Mouse (Mus musculus) kidney, adult 11 months (tissue): ENCODE measurements around the gene Ptp4a2.

Source experiments
- DNase-seq: peaks from one replicate; pipeline ENCODE4 v3.0.0; 2022

The Ptp4a2 gene

DNA sequence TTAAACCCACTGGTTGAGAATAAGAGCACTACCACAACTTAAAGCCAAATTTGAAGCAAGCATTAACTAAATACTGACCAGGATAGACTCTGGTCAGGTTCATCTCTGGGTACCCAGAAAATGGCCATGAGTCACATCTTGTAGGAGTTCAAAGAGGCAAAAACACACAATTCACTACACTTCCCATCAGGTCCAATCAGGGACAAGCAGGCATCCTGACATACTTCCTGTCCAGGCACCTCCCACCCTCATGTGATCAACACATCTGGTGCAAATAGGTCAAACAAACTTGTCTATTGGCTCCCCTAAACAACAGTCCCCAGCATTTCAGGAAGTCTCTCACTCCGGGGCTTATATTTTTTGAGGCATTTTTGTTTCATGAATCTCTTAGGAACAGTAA is 7.7 kb upstream of the Ptp4a2 start:
- DNase-seq, result no peak

DNA sequence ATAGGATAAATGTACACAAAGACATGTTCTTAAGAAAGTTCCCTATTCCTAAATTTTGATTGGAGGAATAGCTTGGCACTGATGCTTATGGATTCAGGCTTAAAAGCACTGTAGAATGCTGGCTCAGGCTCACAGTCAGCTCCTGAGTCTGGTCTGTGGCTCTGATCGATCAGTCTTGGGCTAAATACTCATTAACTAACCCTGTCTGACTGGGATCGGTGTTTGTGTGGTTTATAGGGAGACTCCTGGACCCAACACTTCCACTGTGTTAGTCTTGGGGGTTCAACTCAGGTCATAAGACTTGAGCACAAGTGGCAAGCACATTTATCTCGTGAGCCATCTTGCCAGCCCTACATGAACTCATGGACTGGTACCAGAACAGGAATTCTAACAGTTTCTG is 6.0 kb upstream of the Ptp4a2 start:
- no peak for DNase-seq

DNA sequence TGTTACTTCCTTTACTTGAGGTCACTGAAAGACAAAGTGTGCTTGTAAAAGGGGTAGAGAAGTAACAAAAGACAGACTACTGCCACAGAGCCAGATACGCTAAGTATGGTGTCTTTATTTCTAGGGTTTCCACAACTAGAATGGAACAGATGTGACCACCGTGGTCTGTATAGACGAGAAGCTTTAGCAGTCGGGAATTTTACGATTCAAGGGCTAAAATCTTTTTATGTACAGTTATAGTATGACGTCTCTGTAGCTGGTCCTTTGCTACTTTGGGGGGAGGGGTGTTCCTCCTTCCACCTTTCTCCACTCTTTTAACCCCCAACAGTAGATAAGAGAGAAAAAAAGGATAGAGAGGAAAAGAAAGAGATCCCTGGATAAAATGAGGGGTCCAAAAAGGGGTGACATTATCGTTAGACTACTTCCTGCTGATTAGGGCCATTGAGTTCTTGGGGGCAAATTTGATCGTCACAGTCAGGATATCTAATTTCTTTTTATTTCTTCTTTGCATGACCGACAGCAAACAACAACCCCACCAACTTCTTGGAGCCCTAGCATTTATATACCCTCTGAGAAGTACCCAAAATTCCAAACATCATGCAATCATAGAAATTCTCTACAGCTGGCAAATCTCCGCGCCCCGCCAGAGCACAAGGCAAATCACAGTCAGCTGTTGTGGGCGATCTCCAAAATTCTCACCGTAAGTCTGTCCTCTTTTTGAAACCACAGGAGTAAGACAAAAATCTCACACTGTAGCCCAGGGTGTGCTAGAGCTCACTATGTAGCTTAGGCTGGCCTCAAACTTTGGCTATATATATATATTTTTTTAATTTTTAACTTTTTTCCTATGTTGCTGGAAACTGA is 818 bp downstream of the Ptp4a2 start:
- no peak for DNase-seq

DNA sequence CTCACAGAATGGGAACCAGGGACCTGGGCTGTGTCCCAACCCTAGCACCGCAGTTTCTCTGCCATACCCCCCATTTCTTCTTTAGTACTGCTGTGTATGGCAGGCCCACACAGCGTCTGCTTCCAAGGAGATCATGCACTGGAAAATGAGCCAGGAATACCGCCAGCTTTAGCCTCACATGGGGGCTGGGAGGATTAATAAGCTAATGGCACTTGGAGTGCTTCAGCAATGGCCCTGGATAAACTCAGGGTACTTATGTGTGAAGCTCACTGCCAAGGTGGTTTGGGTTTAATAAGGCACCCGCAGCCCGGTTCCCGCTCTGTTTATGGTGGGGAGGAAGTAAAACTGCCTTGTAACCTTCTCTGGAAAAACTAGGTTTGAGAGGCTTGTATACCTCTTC is 6.6 kb downstream of the Ptp4a2 start:
- no peak for DNase-seq

DNA sequence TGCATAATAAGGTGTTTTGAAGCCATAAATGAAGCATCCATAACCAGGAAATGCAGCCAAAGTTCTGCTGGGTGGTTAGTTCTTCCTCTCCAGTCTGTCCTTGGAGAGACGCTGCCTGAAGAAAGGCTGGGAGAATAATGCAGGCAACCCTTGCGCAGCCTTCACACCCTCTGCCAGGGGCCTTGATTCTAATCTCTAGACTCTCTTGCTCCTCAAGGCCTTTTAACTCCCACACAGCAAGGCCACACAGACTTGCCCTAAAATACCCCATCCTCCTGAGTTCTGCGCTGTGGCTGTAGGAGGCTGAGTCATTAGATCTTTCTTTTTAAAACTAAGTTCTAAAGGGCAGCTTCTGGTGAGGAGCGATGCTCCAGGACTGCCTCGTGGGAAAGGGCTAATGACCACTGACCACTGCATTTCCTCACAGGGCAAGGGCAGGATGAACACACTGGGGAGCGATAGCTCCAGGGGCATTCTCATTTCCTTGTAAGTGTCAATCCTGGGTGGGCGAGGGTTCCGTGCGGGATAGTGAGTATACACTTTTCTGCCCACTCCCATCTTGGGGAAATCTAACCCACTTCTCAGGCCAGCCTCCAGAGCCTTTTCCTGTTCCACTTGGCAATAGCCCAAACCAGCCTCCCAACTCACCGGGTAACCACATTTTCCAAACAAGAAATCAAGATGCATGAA is 7.6 kb downstream of the Ptp4a2 start:
- peak; percentile 29 for DNase-seq

DNA sequence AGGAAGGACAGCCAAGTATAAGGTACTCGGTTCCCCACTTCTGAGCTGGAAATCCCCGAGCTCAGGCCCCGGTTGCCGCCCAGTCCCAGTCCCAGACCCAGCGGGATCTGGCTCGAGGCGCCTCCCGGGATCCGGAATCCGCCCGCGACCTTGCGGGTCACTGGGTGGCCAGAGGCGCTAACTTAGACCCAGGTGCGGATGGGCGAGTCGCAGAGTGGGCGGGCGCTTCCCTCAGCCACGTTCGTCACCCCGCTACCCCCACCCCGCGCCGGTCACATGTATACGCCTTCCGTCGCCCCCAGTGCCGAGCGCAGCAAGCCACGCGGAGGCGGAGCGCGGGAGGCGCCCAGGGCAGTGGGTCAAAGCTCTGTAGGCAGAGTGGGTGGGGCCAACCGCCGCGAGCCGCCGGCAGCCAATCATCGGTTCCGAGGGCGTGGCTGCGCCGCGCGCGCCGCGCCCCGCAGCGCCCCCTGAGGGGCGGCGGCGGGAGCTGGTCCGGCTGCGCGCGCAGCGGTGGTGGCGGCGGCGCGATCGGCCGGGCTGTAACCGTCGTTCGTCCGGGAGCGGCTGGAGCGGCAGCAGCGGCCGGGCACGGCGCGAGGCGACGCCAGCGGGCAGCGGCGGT is 8.8 kb downstream of the Ptp4a2 start:
- DNase-seq, result peak; percentile 98

DNA sequence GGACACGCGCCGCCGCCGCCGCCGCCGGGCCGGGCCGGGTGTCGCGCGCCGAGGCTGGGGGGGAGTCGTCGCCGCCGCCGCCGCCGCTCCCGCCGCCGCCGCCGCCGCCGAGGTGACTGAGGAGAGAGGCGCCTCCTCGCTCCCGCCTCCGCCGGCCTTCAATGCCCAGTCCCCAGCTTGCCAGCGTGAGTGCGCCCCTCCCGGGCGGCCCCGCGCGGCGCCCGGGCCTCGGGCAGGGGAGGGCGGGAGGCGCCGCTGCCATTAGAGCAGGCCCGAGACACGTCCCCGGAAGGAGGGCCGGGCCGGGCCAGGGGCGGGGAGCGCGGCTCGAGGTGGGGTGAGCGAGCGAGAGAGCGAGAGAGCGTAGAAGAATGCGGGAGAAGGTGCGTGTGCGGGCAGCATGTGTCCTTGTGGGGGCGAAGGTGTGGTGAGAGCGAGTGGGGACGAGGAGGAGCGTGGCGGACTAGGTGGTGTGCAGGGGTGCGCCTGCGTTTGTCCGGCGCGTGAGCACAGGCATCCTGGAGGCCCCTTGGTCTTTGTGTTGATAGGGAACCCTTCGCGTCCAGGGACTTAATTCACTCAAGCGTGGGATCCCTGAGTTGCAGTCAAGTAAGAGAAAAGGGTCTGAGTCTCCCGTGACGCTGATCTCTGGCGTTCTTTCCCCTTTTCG is 9.5 kb downstream of the Ptp4a2 start:
- peak; percentile 78 for DNase-seq

DNA sequence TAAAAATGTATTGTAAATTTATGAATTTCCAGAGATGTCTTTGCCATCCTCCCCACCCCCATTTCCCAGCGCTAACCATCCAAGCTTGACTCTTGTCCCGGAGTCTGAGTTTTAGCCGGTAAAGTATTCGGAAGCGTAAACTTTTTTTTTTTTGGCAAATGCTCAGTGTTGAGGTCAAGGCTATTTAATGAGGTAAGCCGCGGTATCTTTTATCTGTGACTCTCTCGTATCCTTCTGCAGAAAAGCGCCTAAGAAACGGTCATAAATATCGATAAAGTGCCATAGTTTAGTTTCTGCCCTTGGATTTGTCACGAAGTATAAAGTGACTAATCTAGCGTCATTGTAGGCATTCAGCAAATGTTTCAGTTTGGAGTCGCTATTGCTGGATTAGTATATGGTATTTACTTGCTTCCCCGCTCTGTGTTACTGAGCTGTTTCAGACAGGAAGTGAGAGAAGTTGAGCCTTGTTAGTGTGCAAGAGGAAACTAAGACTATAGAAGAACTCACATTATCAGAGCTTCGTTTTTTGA is 10.1 kb downstream of the Ptp4a2 start:
- DNase-seq, result no peak

DNA sequence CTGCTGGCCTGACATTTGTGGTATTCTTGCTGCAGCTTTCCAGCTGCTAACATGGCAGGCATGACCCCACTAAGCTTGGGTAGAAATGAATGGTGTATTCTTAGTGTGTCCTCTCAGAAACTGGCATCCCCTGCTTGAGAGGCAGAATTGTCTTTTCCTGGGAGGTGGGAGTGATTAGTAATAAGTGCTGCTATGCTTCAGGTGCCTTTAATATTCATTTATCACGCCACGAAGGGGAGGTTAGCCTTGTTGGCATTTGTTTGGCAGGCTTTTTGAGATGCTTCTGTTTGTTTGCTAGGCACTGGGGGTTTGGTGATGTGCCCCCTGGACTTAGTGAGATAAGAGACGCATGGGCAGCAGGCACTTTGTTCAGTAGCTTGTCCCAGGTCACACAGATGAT is 11.3 kb downstream of the Ptp4a2 start:
- no peak for DNase-seq

DNA sequence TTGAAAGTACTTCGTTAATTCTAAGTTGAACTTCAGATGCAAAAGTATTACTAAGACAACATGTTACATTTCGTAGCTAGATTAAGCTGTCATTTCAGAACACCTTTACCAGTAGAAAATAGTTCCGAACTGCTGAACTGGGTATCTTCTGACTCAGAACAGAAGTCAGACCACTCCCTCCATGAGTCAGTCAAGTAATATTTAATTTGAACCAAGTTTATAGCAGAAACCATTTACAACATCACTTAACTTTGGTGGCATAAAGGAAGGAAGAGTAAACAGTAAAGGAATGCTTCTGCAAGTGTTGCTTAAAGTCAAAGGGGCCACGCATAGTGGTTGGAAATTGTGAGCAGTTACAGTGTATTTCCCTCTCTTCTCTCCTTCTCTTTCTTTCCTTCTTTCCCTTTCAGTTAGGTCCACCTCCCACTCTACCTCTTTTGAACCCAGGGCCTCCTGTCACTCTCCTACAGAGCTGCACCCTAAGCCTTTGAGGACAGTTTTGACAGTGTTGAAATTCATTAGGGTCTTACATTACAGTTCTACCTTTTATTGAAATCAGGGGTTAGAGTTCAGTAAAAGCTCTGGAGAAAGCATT is 12.3 kb downstream of the Ptp4a2 start:
- no peak for DNase-seq

DNA sequence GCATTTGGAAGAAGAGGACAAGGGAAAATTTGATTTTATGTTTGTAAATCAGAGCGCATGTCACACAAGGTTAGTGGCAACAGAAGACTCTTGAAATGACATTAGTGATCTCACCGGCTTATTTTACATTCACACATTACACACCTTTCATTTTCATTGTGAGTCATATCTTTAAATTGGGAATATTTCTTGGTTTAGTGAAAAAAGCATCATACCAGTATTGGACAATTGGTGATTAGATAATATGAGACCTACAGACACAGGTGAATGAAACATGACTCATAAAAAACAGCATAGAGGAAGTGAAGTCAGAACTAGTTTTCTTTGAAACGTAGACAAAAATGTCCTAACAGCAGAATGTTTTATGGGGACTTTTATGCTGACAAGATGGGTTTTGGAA is 16.6 kb downstream of the Ptp4a2 start:
- DNase-seq, result no peak

DNA sequence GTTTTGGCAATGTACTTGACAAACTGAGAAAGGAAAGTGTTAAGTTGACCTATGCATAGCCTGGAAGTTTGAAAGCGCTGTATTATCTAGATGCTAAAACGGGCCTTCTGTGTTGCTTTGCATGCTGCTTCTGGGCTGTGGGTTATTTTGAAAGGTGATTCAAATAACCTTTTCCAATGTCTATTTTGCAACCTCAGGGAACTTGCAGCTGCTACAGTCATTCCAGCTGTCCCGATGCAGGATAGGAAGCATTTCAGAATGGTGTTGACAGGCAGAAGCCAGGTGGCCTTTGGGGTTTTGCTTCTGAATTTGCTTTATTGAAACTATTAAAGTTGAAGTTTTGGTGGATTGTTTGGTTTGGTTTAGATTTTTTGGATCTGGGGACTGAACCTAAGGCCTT is 17.1 kb downstream of the Ptp4a2 start:
- DNase-seq, result no peak

DNA sequence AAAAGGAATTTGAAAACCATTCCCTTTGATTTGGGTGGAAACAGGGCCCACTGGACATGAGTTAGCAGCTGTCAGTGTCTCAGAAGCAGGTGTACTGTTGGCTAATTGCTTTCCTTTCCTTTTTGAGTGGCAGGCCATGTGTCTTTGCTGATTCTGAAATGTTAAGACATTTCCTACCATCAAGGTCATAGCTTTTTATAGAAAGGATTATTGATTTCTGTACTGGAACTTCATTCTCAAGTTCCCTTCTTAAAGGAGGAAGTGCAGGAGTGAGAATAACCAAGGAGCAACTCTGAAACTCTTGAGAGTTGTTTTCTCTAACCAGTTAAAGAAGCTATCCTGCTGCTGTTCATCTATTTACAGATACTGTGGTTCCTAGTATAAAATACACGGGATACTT is 18.8 kb downstream of the Ptp4a2 start:
- DNase-seq, result no peak

DNA sequence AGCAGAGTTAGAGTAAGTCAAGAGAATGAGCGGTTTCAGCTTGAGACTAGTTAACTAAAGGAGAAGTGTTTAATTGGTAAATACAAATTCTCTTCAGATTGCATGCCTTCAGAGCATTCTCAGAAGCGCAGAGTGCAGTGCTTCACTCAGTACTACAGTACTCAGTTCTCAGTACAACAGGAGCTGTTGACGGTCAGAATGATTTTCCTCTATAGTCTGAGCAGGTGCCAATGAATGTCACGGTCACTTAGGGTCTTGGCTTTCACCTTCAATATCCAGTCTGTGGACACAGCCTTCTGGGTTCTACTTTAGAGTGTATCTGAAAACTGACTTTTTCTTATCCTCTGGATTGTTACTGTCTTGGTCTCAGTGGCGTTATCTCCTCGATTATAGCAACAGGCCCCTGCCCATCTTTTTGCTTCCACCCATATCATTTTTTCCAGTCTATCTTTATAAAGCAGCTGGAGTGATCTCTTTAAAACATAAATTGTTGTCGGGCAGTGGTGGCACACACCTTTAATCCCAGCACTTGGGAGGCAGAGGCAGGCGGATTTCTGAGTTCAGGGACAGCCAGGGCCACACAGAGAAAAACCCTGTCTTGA is 19.4 kb downstream of the Ptp4a2 start:
- DNase-seq, result no peak

DNA sequence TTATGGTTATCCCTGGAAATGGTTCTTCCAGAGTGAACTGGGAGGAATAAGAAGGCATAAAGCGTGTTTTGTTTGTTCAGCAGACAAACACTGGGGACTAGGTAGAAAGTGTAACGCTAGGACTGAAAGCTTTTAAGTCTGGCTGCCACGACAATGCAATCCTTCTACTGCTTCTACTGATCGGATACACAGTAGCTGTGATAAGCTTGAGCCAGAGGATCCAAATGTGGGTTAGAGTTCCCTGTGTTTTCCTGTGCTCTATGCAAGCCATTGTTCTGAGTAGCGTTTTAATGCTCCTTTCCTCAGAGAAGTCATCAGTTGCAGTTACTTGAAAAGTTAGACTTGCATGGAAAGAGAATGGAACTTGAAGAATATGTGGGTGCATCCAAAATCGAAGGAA is 23.6 kb downstream of the Ptp4a2 start:
- no peak for DNase-seq

DNA sequence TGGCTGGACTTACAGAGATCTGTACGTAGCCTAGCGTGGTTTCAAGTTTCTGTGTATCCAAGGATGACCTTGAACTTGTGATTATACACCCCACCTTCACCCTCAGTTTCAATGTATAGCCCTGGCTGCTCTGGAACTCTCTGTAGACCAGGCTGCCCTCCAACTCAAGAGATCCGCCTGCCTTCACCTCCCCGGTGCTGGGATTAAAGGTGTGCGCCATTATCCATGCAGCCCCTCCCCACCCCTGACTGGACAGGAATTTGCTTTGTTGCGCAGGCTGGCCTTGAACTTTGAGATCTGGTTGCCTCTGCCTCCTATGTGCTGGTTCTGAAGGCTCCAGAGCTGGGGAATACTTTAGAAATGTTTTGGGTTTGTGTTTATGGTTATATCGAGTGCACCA is 24.3 kb downstream of the Ptp4a2 start:
- DNase-seq, result no peak

DNA sequence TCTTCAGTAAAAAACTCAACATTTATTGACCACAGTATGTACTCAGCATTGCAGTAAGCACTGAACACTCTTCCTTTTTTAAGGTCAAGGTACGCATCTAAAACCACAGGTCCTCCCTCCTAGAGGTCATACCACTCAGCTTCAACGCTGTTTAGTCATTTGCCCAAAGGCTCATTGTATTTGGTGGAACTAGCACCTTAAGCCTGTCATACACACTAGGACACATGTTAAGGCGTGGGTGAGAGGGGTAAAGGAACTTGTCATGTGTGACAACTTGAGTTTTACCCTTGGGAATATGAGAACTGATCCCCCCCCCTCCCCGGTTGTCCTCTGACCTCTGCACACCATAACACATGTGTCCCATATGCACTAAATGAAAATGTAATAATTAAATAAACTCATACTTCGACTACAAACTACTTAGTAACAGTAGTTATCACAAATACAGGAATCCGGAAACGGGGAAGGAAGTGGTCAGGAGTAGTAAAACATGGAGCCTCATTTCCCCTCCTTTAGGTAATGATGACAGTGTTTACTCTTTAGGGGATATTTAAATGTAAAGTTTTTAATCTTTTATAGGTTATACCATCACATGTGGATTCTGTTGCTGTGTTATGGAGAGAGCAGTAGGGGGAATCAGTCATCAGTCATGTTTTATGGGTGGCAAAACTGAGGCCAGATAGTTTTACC is 29.0 kb downstream of the Ptp4a2 start:
- no peak for DNase-seq

DNA sequence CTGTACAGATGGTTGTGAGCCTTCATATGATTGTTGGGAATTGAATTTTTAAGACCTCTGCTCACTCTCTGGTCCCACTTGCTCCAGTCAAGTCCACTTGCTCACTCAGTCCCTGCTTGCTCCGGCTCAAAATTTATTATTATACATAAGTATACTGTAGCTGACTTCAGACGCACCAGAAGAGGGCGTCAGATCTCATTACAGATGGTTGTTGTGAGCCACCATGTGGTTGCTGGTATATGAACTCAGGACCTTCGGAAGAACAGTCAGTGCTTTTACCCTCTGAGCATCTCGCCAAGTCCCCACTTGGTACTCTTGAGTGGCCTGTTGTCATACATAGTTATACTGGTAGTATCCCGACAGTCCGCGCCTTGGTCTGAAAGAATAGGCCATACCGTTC is 35.8 kb downstream of the Ptp4a2 start:
- no peak for DNase-seq

DNA sequence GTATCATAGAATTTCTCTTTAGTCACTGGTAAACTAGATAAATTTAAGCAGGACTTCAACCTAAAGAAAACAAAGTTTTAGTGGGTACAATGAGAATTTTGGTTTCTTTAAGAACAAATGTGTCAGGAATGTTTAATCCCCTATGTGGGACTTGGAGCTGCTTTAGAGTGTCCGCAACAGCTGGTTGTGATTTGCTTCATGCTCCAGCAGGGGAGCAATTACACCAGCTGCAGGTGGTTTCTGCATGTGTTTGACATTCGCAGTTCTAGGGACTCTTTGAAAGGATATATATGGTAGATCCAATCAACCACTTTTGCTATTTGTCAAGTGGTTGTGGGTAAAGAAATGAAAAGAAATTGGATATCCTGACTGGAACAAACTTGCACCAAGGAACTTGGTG is 39.5 kb downstream of the Ptp4a2 start:
- no peak for DNase-seq

DNA sequence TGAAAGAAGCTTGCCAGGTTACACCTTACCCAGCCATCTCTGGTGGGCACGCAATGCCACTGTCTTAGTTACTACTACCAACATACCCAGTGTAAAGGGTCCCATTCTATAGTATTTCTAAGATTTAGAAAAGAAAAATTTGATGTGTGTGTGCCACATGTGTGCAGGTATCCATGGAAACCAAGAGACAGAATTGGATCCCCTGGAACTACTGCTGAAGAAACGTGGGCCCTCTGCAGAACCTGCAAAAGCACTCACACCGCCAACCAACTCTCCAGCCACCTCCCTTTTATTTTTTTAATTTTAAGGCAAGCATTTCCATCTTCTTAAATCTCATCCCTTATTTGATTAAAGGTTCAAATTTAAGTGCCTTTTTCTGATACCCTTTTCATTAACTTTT is 40.8 kb downstream of the Ptp4a2 start:
- DNase-seq, result no peak

DNA sequence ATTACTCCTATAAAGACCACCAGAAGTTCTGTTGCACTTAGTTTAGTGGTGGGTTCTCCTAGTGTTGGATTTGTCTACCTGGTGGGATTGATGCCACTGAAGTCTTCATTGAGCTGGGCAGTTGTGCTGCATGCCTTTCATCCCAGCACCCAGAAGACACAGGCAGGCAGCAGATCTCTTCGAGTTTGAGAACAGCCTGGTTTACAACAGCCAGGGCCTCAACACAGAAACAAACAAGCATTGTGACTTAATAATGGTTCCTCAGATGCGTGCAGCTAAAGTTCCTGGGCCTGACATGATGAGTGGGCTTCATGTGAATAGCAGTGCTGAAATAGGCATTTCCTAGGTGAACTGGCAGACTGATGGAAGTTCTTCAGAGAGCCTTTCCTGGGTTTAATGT is 42.0 kb downstream of the Ptp4a2 start:
- DNase-seq, result no peak

DNA sequence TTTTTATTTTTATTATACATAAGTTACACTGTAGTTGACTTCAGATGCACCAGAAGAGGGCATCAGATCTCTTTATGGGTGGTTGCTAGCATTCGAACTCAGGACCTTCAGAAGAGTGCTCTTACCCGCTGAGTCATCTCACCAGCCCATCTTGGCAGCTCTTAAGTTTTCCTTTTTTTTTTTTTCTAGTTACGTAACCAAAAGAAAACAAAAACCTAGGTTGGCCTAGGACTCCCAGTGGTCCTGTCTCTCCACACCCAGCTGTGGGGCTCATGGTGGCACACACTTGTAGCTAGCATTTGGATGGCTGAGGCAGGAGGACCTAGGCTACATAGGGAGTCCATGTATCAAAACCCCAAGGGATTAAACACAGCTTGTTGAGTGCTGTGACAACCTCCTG is 43.0 kb downstream of the Ptp4a2 start:
- no peak for DNase-seq
